Mouse (Mus musculus) G1E (cell line): ENCODE results near the gene Mamdc4.

Experiments used
- CTCF ChIP-seq: IDR thresholded peaks from 2 replicates; pipeline ENCODE4 v1.5.1; 2012; ENCODE audit warnings: low read depth, low read length, inconsistent platforms, mixed read lengths
- GATA1 ChIP-seq: IDR thresholded peaks from 2 replicates; pipeline ENCODE4 v1.6.1; 2012; ENCODE audit warnings: borderline replicate concordance, low read length, inconsistent platforms, mixed read lengths
- TAL1 ChIP-seq: conservative IDR thresholded peaks from 2 replicates; pipeline ENCODE4 v1.6.1; 2012; ENCODE audit warnings: low read depth, low read length, inconsistent platforms, mixed read lengths

DNA sequence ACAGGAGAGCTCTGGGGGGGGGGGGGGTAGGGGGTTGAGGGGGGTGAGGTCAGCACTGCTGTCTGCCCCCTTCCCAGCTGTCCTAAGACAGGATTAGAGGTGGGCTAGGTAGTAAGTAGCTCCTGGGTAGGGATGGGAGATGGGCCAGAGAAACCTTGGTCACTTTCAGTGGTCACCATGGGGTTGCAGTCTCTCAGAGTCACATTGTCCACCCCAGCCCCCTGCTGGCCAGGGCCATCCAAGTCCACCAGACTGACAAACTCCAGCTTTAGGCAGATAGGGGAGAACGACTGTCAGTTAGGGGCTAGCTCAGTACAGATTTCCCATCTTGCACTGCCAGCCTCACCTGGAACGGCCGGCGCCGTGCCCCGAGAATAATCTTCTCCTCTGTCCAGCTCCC is 8.1 kb downstream of the Mamdc4 start:
- TF ChIP-seq CTCF (no peak), GATA1 (no peak), TAL1 (no peak)
